Mouse (Mus musculus) bone marrow macrophage, adult 2 months (primary cell): ENCODE results near the gene Pofut2. TPM values are rescaled to one million over a fixed set of nuclear protein-coding genes. Genes with fewer than 3 reads are reported as not detected.

ENCODE experiments used
- H3K27ac ChIP-seq: 2 replicates; pipeline ENCODE4 v1.5.1; 2012; ENCODE audit warnings: low read depth, low read length; ENCODE audit not compliant: insufficient read depth
- H3K4me1 ChIP-seq: 2 replicates; pipeline ENCODE4 v1.6.1; 2012; ENCODE audit warnings: low read length; ENCODE audit not compliant: control insufficient read depth, insufficient read depth
- H3K4me3 ChIP-seq: 2 replicates; pipeline ENCODE4 v1.5.1; 2012; ENCODE audit warnings: mild to moderate bottlenecking, low read length, moderate library complexity; ENCODE audit not compliant: insufficient read depth
- CTCF ChIP-seq: IDR thresholded peaks from 2 replicates; pipeline ENCODE4 v1.5.1; 2012; ENCODE audit warnings: low read depth, mild to moderate bottlenecking, low read length, moderate library complexity
- POLR2A ChIP-seq: IDR thresholded peaks from 2 replicates; pipeline ENCODE4 v1.6.1; 2012; ENCODE audit warnings: mild to moderate bottlenecking, low read depth, low read length, borderline replicate concordance
- polyA plus RNA-seq: library from polyadenylated mRNA; stranded (reverse); fragments of >200 nt; gene quantifications from 2 replicates; pipeline ENCODE4 v1.2.4, GENCODE M21; 2012; ENCODE audit not compliant: missing spikeins, insufficient read depth, insufficient read length

Pofut2 gene
- polyA plus RNA-seq, result 43.9 and 44.5 TPM in 2 replicates

DNA sequence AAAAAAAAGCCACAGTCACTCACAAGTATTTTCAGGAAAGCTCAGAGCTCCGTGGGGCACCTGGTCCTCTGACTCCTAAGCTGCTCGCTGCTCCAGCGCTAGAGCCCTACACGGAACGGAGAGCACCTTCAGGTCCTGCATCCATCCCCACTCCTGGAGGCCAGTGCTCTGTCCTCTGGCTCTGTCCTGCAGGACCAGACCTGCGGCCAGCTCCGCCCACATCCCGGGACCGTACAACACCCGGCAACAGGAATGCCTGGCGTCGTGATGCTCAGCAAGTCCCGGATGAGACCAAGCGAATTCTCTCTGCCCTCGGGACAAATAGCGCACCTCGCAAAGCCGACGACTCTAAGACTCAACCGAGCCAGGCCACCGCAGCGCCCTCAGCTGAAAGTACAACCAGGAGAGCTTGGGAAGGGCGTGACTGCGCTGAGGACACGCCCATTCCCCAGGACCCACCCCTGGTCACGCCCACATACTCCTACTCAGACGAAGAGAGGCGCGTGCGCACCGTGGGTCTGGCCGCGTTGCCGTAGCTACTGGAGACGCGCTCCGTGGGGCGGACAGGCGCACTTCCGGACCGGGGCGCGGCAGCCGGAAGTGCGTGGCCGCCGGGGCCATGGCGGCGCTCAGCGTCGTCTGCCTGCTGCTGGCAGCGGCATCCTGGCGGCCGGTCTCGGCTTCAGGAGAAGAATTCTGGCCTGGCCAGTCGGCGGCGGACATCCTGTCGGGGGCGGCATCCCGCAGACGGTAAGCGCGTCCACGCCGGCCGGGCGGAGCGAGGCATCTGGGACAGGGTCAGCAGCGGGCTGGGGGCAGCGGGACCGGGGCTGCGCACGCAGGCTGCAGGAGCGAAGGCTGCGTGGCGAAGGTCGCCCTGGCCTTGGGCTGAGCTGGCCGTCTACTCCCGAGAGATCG lies at the start of gene Pofut2:
TSS of gene Pofut2 (plus strand) at position 515 of the 918 bp plus-strand sequence.
- Histone ChIP-seq H3K4me3 (peak within 1 kb of the TSS; percentile 99), H3K4me1 (peaks cover 8% of the 10 kb centered on the region), H3K27ac (peak within 1 kb of the TSS; percentile 44)
- peak; percentile 82; the same call in 1 of the 2 replicates for TF ChIP-seq POLR2A
- TF ChIP-seq CTCF, result no peak

DNA sequence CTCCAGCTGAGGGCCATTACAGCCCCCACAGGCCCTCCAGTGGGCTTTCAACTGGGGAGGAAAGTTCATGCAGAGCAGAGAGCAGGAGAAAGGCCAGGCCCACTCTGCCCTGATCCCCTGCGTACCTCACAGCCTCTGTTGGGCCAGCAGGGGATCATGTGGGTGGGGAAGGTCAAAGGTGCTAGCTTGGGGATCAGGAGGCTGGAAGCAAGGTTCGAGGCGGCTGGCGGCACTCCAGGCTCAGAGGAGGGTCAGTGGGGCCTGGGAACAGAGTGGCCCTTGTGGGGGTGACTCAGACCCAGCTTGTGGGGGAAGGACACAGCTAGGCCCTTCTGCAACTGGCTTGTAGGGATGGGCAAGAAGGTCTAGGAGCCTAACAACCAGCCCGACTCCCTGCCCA lies 49.8 kb upstream of the Pofut2 start:
- Histone ChIP-seq H3K4me3 (no peak overlapping the region), H3K4me1 (peaks cover 59% of the 10 kb centered on the region), H3K27ac (no peak overlapping the region)
- TF ChIP-seq POLR2A, result no peak
- no peak for TF ChIP-seq CTCF

DNA sequence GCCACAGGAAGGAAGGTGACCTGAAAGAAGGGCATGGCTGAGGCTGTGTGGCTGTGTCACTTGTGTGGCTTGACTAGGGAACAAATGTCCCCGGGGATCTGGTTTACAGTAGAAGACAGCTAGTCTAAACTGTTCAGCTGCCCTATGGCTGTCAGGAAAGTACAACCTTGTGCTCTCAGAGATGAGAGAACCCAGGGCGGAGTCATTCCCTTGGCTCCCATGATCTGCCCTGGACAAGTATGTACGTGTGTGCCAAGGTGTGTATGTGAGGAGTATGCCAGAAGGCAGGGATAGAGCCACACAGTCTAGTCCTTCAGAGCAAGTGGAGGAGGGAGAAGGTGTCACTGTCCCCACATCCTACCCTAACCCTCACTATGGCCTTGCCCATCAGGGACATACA lies 48.4 kb upstream of the Pofut2 start:
- H3K27ac ChIP-seq, result peak overlapping the region; percentile 74
- H3K4me3 ChIP-seq, result no peak overlapping the region
- H3K4me1 ChIP-seq, result peaks cover 69% of the 10 kb centered on the region
- TF ChIP-seq POLR2A (no peak), CTCF (no peak)

DNA sequence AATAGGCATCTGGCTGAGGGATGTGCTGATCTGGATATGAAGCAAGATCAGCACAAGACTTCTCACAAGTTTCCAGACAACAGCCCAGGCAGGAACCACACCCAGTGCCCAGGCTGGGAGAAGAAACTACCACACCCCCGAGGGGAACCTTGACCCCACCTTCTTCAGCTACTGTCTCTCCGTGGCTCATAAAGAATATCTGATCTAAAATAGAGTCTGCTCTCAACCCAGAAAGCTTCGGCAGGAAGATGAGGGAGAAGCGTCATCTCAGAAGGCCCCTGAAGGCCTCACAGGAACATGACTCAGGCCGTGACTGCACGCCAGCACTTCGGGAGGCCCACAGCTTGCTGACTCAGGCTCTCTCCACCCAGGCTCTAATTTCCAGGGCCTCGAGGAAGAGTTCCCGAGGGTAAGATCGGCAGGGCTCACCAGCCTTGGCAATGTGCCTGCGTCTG lies 47.9 kb upstream of the Pofut2 start:
- H3K27ac ChIP-seq, result peak overlapping the region; percentile 74
- no peak overlapping the region for H3K4me3 ChIP-seq
- TF ChIP-seq CTCF (no peak), POLR2A (no peak)
- peaks cover 67% of the 10 kb centered on the region for H3K4me1 ChIP-seq

DNA sequence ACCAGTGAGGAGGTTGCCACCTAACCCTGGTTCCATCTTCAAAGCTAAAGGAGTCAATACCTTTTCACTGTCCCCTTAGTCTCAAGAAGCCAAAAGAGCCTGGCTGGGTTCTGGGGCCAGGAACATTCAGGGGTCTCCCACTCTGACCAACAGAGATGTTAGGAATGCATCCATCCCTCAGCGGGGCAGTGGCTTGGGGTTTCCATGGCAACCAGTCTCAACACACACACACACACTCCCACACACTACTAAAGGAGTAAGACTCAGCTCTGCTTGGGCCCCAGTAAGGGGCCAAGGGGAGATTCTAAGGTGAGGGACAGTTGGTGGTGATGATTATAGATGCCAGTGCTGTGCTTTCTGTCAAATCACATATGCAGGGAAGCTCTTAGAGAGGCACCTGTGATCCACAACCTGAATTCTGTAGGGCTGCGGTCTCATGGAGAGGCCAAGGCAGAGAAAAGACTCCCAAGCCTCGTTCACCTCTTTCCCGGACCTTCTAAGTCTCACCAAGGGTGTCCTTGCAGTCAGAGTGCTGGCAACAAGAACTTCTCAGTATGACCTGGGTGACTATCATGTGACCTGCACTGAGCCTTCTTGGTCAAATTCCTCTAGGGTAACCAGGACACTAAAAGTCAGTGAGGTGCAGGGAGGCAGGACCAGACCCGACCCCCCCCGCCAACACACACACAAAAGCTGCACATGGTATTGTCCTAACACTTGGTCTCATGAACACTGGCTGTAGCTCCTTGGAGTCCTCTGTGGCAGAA lies 46.5 kb upstream of the Pofut2 start:
- Histone ChIP-seq H3K4me1 (peaks cover 55% of the 10 kb centered on the region), H3K4me3 (no peak overlapping the region), H3K27ac (peak overlapping the region; percentile 74)
- TF ChIP-seq POLR2A (no peak), CTCF (no peak)

DNA sequence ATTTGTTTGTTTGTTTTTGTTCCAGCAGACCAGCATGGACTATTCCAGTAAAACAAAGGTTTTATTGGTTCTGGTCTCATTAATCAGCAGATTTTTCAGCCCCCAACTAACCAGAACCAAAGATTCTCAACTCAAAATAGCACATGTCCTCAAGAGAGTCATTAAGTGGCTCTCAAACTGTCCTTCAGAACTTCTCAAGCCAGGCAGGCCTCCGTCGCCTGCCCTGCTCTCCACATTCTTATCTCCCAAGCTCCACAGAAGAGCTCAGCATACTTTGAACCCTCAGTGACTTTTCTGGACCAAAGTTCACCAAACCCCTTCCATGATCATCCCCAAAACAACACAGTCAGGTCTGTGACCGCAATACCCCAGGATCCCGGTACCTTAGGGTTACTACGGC lies 45.5 kb upstream of the Pofut2 start:
- peaks cover 52% of the 10 kb centered on the region for H3K4me1 ChIP-seq
- no peak for TF ChIP-seq POLR2A
- TF ChIP-seq CTCF, result no peak

DNA sequence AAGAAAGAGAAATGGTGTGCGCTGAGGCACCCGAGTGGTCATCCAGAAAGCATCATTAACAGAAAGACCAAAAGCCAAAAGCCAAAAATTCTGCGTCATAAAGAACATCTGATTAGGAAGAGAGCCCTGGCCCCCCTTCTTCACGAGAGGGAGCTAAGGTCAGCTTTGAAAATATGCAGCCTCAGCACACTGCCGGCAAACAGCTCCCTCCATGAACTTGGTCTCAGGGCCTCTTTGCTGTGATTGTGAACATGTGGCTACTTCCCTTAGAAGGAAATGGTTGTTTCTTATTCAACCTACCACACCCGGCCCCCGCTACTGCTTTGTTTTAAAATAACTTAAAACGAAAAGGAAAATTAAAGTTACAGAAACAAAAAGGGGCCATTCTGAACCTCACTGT lies 44.4 kb upstream of the Pofut2 start:
- Histone ChIP-seq H3K4me3 (no peak overlapping the region), H3K4me1 (peaks cover 42% of the 10 kb centered on the region), H3K27ac (no peak overlapping the region)
- no peak for TF ChIP-seq POLR2A
- TF ChIP-seq CTCF, result no peak

More for the DNA sequence above, 45.5 kb upstream of the Pofut2 start:
- no peak overlapping the region for H3K4me3 ChIP-seq
- H3K27ac ChIP-seq, result no peak overlapping the region

DNA sequence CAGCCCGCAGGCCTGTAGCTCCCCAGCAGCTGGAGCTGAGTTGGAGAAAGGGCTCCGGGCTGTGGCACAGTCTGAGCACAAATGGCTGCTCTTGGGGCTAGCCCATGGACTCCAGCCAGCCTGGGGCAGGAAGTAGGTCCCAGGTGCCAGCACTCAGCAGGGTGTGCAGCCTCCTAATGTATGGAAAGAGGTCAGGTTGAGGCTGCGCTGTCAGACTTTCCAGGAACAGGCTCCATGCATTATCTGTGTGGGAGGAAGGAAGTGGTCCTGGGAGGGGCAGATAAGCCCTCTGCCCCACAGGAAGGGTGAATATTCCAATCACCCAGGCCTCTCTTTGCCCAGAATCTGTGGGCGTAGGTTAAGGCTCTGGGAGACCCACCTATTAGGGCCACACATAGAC lies 43.4 kb upstream of the Pofut2 start:
- H3K27ac ChIP-seq, result no peak overlapping the region
- H3K4me3 ChIP-seq, result no peak overlapping the region
- peaks cover 34% of the 10 kb centered on the region for H3K4me1 ChIP-seq
- TF ChIP-seq POLR2A (no peak), CTCF (no peak)

DNA sequence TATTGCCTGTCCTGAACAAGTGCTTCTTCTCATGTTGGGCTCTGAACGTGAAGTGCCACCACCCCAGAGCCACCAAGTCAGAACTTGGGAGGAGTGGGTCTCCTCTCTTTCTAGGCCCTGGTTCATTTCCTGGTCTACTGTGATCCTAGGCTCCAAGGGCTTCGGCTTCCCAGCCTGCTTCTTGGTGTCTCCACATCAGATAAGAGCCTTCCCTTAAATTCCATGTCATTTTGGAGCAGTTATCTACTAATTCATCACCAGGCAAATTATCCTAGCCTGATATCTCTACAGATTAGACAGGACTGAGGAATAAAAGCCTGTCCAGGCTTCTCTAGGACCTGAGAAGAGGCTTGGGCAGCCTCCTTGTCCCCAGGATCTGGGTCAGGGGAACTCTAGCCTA lies 42.7 kb upstream of the Pofut2 start:
- no peak overlapping the region for H3K4me3 ChIP-seq
- no peak for TF ChIP-seq CTCF
- H3K4me1 ChIP-seq, result peaks cover 32% of the 10 kb centered on the region
- H3K27ac ChIP-seq, result no peak overlapping the region

DNA sequence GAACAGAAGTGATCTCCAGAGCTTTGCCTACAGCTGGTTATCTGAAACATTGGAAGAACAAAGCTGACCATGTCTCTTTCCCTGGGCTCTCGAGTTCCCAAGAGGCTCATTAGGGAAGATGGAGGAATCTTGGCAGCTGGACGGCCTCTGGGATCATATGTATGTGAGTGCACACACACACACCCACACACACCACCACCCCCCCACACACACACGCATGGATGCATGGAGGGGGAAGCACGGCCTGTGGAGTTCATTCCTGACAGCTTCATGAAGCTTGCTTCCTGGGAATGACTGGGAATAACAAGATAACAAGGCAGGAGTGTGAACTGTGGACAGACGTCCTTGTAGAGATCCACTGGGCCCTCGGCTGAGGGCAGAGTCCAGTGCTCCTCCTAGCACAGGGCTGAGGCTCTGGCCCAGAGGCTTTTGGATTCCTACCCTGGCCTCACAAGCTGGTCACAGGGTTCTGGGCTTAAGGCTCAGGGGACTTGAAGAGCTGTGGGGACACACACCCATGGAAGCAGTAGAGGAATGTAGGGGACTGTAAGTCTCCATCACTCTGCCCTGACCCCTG lies 41.8 kb upstream of the Pofut2 start:
- Histone ChIP-seq H3K4me1 (peaks cover 26% of the 10 kb centered on the region), H3K4me3 (no peak overlapping the region), H3K27ac (no peak overlapping the region)
- TF ChIP-seq POLR2A (no peak), CTCF (no peak)
